Comparison of ENCODE assay signal across 1 mouse cellular context in the genomic region with DNA sequence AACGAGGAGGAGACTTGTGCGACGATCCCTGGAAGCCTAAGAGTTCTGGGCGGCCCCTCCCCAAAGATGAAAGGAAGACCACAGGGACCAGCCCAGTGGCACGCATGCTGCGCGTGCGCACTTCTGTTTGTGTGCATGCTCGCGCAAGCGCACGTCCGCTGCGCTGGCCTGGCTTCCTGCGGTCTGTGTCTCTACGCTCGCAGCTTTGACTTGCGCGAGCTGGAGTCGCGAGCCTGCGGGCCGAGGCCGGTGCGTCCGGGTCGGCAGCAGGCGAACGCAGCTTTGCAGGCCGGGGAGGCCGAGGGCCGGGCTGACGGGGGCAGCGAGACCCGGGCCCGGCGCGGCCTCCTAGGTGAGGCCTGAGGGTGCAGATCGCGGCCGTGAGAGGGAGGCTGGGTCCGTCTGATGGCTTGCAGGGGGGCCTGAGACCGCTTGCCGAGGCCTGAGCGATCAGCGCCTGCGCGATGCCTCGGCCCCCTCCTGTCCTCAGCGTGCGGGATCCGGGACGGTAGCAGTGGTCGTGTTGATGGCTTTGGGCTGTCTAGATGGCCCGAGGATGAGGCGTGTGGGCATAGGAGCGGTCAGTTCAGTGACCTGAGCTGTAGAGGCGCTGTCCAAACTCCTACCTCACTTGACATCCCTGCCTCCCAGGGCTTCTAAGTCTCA.
TF ChIP-seq lines count a peak whose summit lies in the region.

A gene (plus strand): TSS at position 136 of the 666 bp plus-strand sequence.

TF ChIP-seq in MEL, 35 proteins besides CTCF, POLR2A, EP300 and RAD21 (continued from another document):
- TF ChIP-seq MEF2A (IDR thresholded peaks at IDR 0.05; ENCODE audit: extremely low read depth, insufficient replicate concordance, low read depth, low read length, poor library complexity, severe bottlenecking): no peak
- TF ChIP-seq NELFE (IDR thresholded peaks at IDR 0.05; ENCODE audit: low read depth, low read length): peak; percentile 96
- TF ChIP-seq E2F4 (IDR thresholded peaks at IDR 0.05; ENCODE audit: borderline replicate concordance, low read depth, low read length): no peak
- peak; percentile 82 for TF ChIP-seq POLR2AphosphoS2 (IDR thresholded peaks at IDR 0.05; ENCODE audit: low read length)
- TF ChIP-seq HCFC1 (IDR thresholded peaks at IDR 0.05; ENCODE audit: low read depth, low read length): peak; percentile 84
- TF ChIP-seq ELF1 (IDR thresholded peaks at IDR 0.05; ENCODE audit: low read depth, low read length): peak; percentile 65; the same call in 1 of the 2 replicates
- TF ChIP-seq CHD1 (IDR thresholded peaks at IDR 0.05; ENCODE audit: low read depth, low read length): no peak
- no peak; the same call in 1 of the 2 replicates for TF ChIP-seq MXI1 (IDR thresholded peaks at IDR 0.05; ENCODE audit: low read depth, low read length)
- peak; percentile 83; the same call in 1 of the 2 replicates for TF ChIP-seq ZMIZ1 (IDR thresholded peaks at IDR 0.05; ENCODE audit: low read depth, low read length)
- no peak; the same call in 1 of the 2 replicates for TF ChIP-seq KAT2A (conservative IDR thresholded peaks at IDR 0.05; ENCODE audit: low read depth, low read length)
- no peak for TF ChIP-seq TAL1 (IDR thresholded peaks at IDR 0.05; ENCODE audit: low read length)
- TF ChIP-seq USF1 (IDR thresholded peaks at IDR 0.05; ENCODE audit: low read depth, low read length): no peak; the same call in 1 of the 2 replicates
